Mouse (Mus musculus) layer of hippocampus, adult 18-20 months (tissue): ENCODE measurements around the gene Uqcc2. TPM values are rescaled to one million over a fixed set of nuclear protein-coding genes. Genes with fewer than 3 reads are reported as not detected.

Source experiments
- DNase-seq, 2 experiments: peaks; one replicate each; pipeline ENCODE4 v3.0.0; 2022; ENCODE audit warnings: low spot score in 2 of 2
- long read RNA-seq: library from polyadenylated mRNA; stranded (forward); transcript quantifications from one replicate; pipeline ENCODE4 v2.0.0, GENCODE M21; 2021
- total RNA-seq, 2 experiments: library from RNA; stranded (reverse); gene quantifications; 2 replicates each; pipeline ENCODE4 v1.2.3; 2021

The Uqcc2 gene
- total RNA-seq, result 100 to 1,000 TPM; 215 to 217 TPM
- long read RNA-seq, transcript Uqcc2-201 (4 exons, 500 nt), result major isoform, 48 of 49 reads
- long read RNA-seq, partial matches to known transcripts, result 0 of 49 reads
- long read RNA-seq, other reads (novel, unspliced or antisense), result 1 of 49 reads

DNA sequence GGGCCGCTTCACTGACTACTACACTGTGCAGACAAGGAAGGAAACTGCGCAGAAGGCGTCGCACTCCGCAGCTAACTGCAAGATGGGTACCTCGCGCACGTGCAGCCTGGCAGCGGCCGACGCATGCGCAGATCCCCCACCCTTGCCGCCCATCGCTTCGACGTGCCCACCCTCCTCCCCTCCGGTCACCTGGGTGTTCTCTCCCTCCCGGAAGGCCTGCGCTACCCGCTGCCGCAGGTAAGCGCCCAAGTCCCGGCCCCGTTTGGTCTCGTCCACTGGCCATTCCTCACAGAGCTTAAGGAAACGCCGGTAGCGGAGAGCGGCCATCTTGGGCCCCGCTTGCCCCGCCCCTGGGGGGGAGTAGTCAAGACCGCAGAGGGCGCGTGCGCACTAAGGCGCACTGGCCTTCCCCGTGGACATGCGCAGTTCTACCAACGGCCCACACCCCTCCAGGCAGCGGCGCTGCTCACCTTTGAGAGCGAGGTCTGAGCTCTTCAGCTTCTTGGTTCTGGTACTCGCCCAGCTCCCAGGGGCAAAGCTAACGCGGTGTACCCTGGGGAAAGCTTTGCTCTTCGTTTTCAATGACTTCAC lies at the start of gene Uqcc2:
Uqcc2 (minus strand) TSS at position 366 of the 591 bp plus-strand sequence.
- DNase-seq, result peak; percentile 96 to 97

DNA sequence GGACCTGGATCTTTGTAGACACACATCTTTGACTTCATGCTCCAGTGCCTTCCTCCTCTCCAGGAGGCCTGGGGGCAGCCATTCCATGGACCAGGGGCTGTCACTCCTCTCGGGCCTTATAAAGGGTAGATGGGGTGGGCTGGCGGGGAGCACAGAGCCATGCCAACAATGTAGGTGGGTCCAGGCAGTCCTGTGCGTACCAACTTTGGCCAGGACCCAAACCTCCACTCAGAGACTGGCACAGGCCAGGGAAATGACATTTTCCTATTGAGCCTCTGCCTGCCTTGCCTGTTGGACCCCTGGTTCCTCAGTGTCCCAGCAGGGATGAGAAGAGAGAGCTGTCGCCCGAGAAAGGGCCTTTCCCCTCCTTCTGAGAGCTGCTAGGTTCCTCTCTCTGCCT lies 48.7 kb upstream of the Uqcc2 start:
- DNase-seq, result no peak

DNA sequence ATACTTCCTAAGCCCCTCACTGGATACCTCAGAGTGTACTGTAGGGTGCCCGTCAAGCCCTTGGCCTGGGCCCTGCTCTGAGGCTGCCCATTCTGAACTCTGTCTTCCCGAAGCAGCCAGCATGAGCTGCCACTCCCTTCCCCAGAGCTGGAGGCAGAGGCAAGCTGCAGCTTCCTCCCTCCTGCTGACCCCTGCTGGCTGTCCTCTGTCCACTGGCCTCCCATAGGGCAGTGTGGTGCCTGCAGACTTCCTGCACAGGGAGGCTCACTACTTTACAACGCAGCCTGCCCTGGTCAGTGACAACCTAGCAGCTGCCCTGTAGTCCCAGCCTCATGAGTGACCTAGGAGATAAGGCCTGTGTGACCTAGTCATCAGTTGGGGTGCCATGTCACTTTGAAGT lies 48.0 kb upstream of the Uqcc2 start:
- no peak for DNase-seq

DNA sequence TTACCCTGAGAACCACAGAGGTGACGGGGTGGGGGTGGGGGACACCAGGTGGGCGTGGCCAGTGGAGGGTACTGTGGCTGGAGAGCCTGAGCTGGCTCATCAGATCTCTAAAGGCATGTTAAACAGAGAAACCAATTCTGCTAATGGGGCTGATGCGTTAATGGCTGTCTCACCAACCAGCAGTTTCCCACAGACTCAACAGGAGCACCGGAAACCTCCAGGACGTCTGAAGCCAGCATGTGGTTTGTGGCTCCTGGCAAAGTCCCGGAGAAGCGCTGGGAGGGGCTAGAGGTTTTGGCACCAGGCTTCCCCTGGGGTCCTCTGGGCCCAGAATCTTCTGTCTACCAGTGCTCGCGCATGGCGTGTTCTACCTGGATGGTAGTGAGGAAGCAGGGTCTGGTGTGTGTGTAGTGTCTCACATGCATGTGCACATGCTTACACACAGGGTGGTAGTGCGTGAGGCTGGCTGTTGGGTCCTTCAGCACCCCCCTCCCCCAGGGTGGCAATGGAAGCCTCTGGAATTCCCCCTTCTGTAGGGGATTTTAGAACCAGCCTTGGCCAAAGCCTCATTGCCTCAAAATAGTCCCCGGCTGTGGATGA lies 46.1 kb upstream of the Uqcc2 start:
- no peak for DNase-seq

DNA sequence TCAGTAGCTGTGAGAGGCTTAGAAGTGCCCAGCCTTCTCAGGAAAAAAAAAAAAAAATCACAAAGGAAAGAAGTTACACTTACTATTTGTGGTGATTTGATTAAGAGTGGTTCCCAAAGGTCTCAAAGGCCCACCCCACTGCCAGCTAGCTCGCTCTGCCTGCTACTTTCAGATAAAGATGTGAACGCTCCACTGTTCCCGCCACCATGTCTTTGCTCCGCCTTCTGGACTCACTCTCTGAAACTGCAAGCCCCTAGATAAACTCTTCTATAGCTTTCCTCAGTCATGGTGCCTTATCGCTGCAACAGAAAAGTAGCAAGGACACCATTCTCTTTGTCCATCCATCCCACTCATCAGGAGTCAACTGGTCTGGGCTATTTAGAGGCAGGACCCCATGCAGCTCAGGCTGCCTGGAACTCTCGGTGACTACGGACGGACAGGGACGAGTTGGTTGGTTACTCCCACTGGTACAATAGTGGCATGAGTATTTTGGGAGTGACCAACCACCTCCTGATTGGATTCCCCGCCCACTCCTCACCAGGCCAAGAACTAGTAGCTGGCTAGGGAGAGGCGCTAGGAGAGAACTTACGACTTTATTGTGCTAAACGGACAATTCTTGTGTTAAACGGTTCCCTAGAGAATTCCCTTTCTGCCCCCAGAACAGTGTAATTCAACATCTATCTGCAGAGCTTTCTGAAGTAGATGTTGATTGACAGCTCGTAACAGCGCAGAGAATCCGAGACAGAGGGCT lies 44.9 kb upstream of the Uqcc2 start:
- no peak for DNase-seq

DNA sequence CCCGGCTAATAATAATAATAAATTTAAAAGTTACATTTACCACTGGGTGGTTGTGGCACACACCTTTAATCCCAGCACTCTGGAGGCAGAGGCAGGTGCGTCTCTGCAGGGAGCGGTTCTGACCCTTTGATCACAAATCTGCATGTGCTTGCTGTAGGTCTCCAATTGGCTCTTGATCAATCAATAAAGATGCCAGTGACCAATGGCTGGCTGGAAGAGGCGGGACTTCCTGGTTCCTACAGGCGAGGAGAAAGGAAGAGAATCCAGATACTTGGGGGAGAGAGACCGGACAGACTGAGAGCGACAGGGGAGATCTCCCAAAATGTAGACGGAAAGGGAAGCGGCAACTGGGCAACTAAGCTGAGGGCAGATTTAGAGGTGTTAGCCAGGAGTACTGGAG lies 44.3 kb upstream of the Uqcc2 start:
- no peak for DNase-seq

DNA sequence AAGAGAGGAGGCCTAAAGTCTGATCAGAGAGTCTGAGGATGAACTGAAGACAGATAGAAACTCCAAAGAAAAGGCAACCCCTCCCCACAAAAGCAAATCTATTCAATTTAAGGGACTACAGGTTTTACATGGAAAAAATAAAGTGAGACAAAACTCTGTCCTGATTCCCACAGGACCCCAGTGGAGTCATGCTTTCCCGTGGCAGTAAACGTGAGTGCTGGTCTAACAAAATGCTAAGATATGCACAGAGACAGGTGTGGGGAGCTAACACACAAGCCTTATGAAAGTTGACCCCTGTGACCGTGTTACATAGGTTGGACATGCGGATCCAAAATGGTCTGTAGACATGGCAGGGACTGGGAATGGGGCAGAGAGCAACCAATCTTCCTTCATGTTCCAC lies 43.0 kb upstream of the Uqcc2 start:
- no peak for DNase-seq

DNA sequence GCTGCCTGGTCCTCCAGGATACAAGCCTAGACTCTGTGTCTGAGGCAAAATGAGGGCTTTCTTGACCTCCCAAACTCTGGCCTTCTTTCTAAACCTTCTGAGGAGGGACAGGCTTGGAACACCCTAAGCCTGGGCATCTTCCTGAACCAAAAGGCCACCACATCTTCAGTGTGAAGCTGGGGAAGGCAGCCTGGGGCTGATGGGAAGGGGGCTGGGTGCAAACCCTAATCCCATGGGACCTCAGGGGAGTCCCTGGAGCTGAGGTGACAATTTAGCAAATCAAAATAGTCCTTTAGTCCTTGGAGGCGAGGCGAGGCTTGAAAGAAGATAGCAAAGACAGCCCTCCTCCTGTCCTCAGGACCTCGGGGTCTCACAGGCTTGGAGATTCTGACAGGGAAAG lies 42.6 kb upstream of the Uqcc2 start:
- no peak for DNase-seq

DNA sequence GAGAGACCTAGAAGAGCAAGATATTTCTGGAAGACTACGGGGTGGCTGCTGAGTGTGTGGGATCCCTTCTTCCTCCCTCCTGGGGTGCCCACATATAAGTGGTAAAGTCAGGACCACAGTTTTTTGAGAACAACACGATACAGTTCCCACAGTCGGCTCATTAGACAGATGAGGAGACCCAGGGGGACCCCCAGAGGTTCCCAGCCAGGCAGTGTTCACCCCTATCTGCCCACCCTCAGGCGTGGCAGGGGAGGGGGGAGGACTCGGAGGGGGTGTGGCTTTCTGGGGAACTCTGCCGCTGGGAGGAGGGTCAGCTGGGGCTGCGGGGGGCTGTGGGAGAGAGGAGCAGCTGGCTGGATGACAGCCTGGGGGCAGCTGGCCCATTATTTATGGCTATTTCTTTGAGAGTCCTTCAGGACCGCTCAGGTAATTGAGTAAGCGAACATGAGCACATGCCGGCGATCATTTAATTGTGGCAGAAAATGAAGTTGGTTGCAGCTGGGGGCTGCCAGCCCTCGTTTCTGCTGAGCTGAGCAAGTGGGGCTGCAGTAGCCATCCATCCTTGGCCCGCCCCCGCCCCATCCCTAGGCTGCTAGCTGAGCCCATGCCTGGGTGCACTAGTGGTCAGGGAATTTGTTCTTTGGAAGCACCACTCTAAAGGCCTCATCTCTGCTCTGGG lies 41.6 kb upstream of the Uqcc2 start:
- no peak for DNase-seq

DNA sequence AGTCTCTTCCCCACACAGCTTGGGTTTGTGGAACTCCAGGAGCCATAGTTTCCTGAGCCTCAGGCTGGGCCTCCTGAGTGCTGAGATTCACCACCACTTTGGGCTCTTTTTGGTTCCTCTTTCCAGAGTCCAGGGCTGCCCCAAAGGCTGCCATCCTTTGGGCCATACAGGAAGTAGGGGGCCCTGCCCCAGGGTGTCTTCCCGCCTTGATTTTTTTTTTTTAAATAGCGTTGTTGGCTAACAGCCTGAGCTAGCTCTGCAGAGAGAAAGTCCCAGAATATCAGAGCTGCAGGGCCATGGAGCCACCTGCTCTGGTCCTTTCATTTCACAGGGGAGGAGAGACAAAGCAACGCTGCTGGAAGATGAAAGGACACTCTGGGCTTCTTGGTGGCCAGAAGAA lies 40.0 kb upstream of the Uqcc2 start:
- DNase-seq, result no peak

DNA sequence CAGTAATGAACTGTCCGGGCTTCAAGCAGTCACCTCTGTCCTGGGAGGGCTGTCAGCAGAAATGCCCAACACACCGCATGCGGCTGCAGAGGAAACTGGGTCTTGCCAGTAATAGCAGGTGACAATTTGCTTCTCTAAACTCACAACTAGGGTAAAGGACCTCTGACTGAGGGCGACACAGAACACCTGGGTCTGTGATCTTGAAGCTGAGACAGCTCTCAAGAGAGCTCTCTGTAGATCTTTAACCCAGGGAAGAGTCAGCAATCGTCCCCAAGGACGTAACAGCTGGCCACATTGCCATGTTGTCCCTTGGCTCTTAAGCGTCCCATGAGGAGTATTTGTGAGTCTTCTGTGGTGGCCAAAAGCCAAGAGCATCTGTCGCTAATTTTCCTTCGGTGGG lies 38.7 kb upstream of the Uqcc2 start:
- DNase-seq, result no peak

DNA sequence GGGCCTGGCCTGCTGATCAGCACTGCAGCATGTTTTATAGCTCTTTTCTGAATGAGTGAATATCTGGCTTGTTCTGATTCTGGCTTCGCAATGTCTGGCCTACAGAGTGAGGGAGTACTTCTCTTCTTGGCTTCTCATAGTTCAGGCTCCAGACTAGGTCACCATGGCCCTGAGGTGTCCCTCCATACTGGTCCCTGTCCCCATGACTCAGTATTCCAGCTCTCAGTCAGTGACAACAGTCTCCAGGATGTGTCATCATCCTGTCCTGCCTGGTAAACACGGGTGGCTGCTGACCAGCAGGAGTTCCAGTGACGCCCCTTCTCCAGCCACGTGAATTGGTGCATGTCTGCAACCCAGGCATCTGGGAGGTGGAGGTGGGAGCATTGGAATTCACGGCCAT lies 37.4 kb upstream of the Uqcc2 start:
- no peak for DNase-seq

DNA sequence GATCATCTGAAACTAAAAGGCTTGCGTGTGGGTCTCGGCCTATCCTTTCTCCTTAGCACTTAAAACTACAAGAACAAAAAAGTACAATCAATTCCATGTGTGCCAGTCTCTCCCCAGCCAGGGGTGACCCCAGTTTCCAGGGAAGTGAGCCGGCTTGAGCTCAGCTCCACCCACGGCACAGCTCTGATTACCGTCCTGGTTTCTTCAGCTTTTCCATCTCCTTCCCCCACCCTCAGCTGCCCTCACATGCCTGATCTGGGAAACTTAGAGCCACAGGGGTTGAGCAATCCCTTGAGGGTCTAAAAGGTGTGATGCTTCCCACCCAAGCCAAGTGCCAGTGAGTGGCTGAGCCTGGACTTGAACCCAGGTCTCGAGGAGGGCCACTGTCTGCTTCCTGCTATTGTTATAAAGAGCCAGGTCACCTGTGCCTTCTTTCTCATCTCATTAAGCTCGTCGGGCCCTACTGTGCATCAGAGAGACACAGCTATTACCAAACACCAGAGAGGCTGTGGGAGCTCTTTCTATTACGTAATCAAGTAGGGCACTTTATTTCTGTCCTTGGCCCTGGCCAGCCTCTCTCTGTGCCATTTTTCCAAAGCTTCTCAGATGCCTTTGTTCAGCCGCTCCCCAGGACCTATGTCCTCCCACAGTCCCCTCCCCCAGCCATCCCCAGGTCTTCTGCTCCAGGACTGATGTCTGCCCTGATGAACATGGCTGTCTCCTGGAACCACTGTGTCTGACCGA lies 36.4 kb upstream of the Uqcc2 start:
- no peak for DNase-seq

DNA sequence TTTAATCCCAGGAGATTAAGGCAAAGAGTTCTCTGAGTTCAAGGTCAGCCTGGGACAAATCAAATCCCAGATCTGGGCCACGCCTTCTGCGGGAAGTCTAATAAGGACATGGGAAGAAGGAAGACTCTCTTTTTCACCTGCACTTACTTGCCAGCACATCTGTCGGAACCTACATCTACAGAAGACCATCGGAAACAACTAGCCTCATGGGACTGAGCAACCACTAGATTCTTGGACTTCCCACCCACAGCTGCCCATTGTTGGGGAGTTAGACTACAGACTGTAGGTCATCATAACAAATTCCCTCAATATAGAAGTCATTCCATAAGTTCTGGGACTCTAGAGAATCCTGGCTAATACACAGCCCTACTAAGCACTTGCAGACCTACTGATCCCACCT lies 34.9 kb upstream of the Uqcc2 start:
- no peak for DNase-seq

DNA sequence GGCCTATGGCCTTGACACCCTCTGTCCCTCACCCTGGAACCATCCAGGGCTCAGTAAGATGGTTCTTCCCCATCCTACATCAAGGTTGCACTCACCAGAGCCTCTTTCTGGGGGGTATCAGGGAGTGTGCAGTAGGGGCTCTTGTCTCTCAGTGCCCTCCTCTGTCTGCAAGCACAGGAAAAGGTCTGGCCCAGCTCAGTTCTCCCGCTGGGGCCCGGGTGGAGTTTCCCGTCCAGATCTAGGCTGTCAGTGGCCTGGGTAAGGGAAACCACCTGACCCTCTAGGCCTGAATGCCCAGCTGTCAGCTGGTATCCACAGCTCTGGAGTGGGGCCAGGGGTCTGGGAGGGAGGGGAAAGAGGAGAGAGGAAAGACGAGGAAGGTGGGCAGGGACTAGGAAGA lies 33.8 kb upstream of the Uqcc2 start, which contains the start of gene Ip6k3:
Ip6k3 (minus strand) TSS at position 251 of the 400 bp plus-strand sequence.
- no peak for DNase-seq

DNA sequence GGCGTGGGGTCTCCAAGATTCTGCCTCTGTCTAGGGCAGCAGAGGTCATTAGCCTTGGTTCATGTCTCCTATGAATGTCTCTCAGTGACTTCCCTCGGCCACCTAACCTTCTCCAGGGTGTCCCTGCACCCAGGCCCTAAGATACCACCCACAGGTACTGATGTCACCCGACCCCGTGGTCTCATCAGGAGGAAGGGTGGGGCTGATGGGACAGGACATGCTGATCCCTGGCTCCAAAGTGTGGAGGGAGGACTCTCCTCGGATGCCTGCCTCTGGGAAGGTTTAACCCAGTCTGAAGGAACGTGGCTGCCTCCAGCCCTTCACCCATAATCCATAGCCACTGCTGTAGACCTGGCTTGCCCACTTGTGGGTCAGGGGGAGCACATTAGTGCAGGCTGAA lies 33.2 kb upstream of the Uqcc2 start:
- DNase-seq, result no peak

DNA sequence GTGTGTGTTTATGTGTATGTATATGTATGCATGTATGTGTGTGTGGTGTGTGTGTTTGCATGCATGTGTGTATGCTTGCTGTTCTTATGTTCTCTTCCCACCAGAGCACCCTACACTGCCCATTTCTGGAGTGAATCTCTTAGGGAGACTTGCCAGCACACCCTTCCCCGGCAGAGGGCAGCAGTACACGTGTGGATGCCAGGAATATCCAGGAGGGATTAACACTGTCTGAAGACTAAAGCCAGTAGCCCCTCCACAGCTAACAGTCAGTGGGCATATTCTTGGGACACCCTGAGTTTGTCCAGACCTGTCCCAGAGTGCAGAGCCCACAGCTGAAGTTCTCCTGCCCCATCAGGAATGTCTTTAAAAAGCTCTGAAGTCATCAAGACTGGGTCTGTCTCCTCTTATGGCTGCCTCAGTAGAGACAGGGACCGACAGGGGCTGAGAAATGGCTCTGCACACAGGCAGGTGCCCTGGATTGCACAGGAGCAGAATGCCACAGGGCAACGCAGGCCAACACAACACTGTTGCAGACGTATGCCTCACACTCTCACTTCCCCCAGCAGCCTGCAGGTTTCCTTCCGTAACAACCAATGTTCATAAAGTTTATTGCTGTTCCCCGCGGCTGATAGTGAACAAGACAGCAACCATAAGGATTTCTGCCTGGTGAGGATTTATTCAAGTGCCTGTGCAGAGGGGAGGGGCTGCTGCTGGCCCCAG lies 31.5 kb upstream of the Uqcc2 start:
- peak in 1 of 2 experiments; percentile 63 for DNase-seq

DNA sequence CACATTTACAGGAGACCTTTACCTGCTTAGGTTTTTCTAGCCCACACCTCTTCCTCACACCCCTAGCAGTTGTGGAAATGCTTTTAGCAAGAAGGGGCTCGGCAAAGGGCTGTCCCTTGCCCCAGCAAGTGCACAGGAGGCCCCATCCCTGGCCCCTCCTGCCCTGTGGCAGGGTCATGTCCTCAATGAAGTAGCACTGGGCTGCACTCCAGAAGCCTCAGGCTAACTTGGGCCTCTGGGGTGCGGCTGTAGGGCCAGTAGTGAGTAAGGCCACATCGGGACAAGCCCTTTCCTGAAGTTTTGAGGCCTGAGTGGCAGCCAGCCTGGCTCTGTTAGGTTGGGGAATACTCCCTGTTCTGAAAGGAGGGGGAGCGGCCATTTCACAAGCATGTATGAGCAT lies 27.2 kb upstream of the Uqcc2 start:
- DNase-seq, result no peak

DNA sequence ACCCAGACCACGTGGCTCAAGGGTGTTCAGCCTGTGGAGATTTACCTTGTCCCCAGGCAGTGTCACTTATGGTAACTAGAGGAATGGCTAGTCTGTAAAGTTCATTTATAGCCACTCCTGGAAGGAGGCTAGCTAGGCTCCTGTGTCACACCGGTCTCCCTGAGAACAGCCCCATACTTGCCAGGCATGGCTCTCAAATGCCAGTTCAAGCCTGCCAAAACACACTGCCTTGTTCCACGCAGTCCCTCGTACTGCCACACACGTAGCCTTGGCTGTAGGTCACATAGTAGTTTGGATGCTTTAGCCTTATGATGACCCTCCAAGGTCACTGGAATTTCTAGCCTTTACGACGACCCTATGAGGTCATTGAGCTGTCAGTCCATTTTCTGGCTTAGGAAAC lies 25.5 kb upstream of the Uqcc2 start:
- no peak for DNase-seq

DNA sequence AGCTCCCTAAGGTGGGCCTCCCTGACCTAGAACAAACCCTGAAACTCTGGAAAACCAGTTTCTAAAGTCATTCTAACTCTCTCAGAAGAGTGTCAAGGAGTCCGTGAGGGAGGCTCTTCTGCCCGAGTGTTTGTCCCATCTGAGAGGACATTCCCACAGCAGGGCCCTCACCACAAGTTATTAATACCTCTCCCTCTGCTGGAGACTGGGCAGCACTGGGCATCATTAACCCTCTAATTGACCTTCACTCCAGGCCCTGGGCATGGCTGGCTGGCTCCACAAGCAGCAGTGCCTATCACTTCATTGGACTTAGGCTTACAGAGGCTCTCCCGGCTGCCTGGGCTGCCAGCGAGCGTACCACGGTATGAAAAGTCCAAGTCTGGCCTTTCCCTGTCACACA lies 24.7 kb upstream of the Uqcc2 start:
- no peak for DNase-seq

DNA sequence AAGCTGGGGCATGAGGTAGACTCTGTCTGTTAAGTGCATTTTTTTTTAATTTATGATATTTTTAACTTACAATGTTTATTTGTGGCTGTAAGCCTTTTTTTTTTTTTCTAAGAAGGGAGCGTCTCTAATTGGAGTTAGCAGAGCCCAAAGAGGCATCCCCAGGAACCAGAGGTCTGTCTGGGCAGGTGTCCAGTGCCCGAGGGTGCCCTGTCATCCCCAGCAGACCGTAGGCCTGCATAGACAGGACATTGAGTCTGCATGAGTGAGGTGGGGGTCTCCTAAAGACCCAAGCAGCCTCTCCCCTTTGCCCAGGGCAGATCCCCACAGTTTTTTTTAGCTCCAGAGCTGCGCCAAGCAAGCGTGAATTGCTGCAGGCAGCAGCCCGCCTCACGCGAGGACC lies 22.0 kb upstream of the Uqcc2 start:
- DNase-seq, result no peak
